Mouse (Mus musculus) small intestine, adult 2 months (tissue): ENCODE results near the gene Ubxn11.

Experiments
- CTCF ChIP-seq: fragments of 200-500 bp; IDR thresholded peaks from 2 replicates; pipeline ENCODE4 v1.5.1; 2012; ENCODE audit warnings: low read depth, mild to moderate bottlenecking, control low read depth, inconsistent platforms, low read length, moderate library complexity, mixed read lengths; ENCODE audit not compliant: insufficient replicate concordance, insufficient read length; ENCODE audit errors: extremely low read depth
- POLR2A ChIP-seq: fragments of 200-500 bp; IDR thresholded peaks from 2 replicates; pipeline ENCODE4 v1.6.1; 2012; ENCODE audit warnings: low read depth, mild to moderate bottlenecking, control low read depth, inconsistent platforms, low read length, moderate library complexity

DNA sequence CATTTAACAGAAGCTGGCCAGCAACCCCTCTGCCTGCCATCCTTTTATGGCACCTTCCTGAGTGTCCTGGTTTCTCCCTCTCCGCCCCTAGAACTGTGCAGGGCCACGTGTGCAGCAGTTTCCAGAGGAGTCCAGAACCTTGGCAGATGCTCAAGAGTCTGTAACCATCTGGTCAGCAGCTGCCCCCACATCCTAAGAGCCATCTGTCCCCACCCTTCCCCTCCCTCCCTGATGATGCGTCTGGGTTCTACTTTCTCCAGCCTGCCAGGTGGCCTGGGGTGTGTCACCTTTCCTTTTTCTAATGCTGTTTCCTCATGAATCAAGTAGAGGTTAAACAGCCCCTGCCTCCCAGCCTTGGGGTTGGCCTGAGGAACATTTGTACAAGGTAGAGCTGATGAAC, 19.9 kb downstream of the Ubxn11 start:
- TF ChIP-seq CTCF, result no peak
- TF ChIP-seq POLR2A, result no peak
